12 mouse cellular contexts compared by ENCODE assay signal in genomic region chr9:119563617-119564016, GRCm38 (mm10). TPM values are rescaled to one million over a fixed set of nuclear protein-coding genes. Genes with fewer than 3 reads are reported as not detected.
DNase-seq lines count a peak whose midpoint lies in the region.
"Had no signal": no experiment of that assay in that cellular context is flagged by ENCODE, and none has a peak within 500 bp of the region (broad histone marks: within the 10 kb centered on the region; RNA-seq: fewer than 3 reads in every experiment).

No protein-coding gene starts in this region.

- no peaks in the 10 kb centered on the region for H3K36me3 ChIP-seq in midbrain, embryonic 10.5 days
- H3K36me3 ChIP-seq: limb, embryonic 12.5 days; stomach, embryonic 15.5 days had no signal

- peaks cover 32% of the 10 kb centered on the region for H3K4me1 ChIP-seq in midbrain, embryonic 10.5 days

- DNase-seq in 3134 (ENCODE audit: extremely low read depth, insufficient read length, low spot score) (peak; percentile 83), 3T3-L1 (ENCODE audit: low read depth, low spot score) (peak; percentile 28)
- peak; percentile 53 for DNase-seq in cerebellum, adult 9-11 months
- peak; percentile 63 for DNase-seq in heart, adult 8-10 months (ENCODE audit: low spot score)
- no peak for DNase-seq in thymus, adult 18-20 months
- DNase-seq in midbrain, embryonic 10.5 days (ENCODE audit: low spot score) = no peak
- no peak for DNase-seq in urinary bladder, postnatal 4 days (ENCODE audit: low spot score in 2 of 2)
- DNase-seq: kidney, postnatal 36 days; layer of hippocampus, postnatal 36 days had no signal

- H3K27ac ChIP-seq in midbrain, embryonic 10.5 days (replicated peaks) = no peak overlapping the region
- H3K27ac ChIP-seq: limb, embryonic 12.5 days; macrophage; stomach, embryonic 15.5 days had no signal

- H3K9me3 ChIP-seq in midbrain, embryonic 10.5 days (replicated peaks) = no peaks in the 10 kb centered on the region
- H3K9me3 ChIP-seq: limb, embryonic 12.5 days; stomach, embryonic 15.5 days had no signal

- H3K27me3 ChIP-seq in midbrain, embryonic 10.5 days (ENCODE audit: low read depth, poor library complexity, severe bottlenecking) = peaks cover 100% of the 10 kb centered on the region
- H3K27me3 ChIP-seq: stomach, embryonic 15.5 days had no signal

- WGBS in midbrain, embryonic 10.5 days = 80% methylated on average over 6 of the region's 6 CpGs

- H3K4me3 ChIP-seq in midbrain, embryonic 10.5 days = no peak overlapping the region
- H3K4me3 ChIP-seq: limb, embryonic 12.5 days; stomach, embryonic 15.5 days had no signal

RNA-seq across cellular contexts. Expression of gene Scn5a, which starts 15.2 kb away (rescaled TPM):
- total RNA-seq in heart, adult 8-10 months (2022) = 100 to 1,000 TPM; 176 to 234 (median 203) TPM
- polyA plus RNA-seq in midbrain, embryonic 10.5 days (2016; fragmentation: Nextera tagmentation; extraction: Ambion mirVana) = 0.12 and 0.22 TPM in 2 replicates
- polyA plus RNA-seq: macrophage had no signal

Comparison
In these comparisons a context has a peak if more than half of its experiments do, and no peak if none do; other contexts are left out.
1. DNase-seq: peak in 3134 (single experiment), 3T3-L1 (single experiment), cerebellum, adult 9-11 months (single experiment) and heart, adult 8-10 months (single experiment); none in thymus, adult 18-20 months (0 of 2), midbrain, embryonic 10.5 days (single experiment) and urinary bladder, postnatal 4 days (0 of 2).